Mouse (Mus musculus): ENCODE measurements around the gene Rpl37a. TPM values are rescaled to one million over a fixed set of nuclear protein-coding genes. Genes with fewer than 3 reads are reported as not detected.

Gene Rpl37a
- polyA plus RNA-seq, 1 experiment from 2014 or later: 2,199 TPM

DNA sequence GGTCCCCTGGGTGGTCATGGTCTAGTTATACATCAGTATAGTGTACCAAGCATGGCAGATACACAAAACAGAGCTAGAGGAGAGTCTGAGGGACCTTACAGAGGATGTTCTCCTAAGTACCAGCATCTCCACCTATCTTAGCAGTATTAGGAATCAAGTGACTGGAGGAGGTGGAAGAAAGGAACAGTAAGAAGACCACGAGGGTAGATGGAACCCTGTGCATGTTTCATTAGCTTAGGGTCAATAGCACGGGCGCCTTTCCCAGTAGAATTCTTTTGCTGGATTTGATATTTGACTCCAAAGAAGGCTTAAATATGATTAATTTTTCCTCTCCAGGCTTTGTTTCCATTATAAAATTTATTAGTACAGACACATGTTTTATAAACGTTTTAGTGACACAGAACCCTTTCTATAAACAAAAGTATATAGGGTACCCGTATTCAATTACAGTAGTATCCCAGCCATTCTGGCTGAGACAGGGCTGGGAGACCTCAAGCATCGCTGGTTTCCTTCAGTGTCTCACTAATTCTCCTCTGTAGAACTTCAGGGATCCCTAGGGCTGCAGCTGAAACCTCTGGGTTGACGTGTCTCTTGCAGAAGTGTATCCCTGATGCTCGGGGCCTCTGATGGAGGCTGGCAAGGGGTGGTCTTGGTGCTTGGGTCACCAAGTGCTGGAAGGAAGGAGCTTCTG, 33.9 kb downstream of the Rpl37a start:
- H3K4me1 ChIP-seq (replicated peaks; ENCODE audit: control insufficient read depth, insufficient read depth, low read length): no peaks in the 10 kb centered on the region
- no peak for DNase-seq (ENCODE audit: low spot score)

GRCm38 (mm10) chr1:72746382-72746781, 35.3 kb downstream of the Rpl37a start:
- Histone ChIP-seq H3K36me3 (ENCODE audit: control insufficient read depth, insufficient read depth, low read length) (no peaks in the 10 kb centered on the region), H3K9ac (ENCODE audit: low read depth, low read length) (no peak overlapping the region), H3K9me3 (ENCODE audit: control insufficient read depth, low read length) (no peaks in the 10 kb centered on the region), H3K4me2 (no peak overlapping the region), H3K27me3 (replicated peaks; ENCODE audit: control insufficient read depth, insufficient read depth, low read length) (no peaks in the 10 kb centered on the region), H3K4me3 (ENCODE audit: low read depth, low read length) (no peak overlapping the region), H3K4me1 (replicated peaks; ENCODE audit: control insufficient read depth, insufficient read depth, low read length) (no peaks in the 10 kb centered on the region), H3K27ac (ENCODE audit: low read depth, low read length) (no peak overlapping the region)
- 64% methylated on average over 7 of the region's 7 CpGs for WGBS
- DNase-seq (ENCODE audit: low spot score) (no peak), ATAC-seq (replicated peaks; ENCODE audit: low FRiP score) (no peak)

More for the DNA sequence above, 33.9 kb downstream of the Rpl37a start:
- Histone ChIP-seq H3K4me2 (no peak overlapping the region), H3K36me3 (ENCODE audit: control insufficient read depth, insufficient read depth, low read length) (no peaks in the 10 kb centered on the region), H3K27ac (ENCODE audit: low read depth, low read length) (no peak overlapping the region), H3K9me3 (ENCODE audit: control insufficient read depth, low read length) (no peaks in the 10 kb centered on the region), H3K9ac (ENCODE audit: low read depth, low read length) (no peak overlapping the region), H3K4me3 (ENCODE audit: low read depth, low read length) (no peak overlapping the region), H3K27me3 (replicated peaks; ENCODE audit: control insufficient read depth, insufficient read depth, low read length) (no peaks in the 10 kb centered on the region)
- no peak for ATAC-seq (replicated peaks; ENCODE audit: low FRiP score)
- WGBS: 66% methylated on average over 8 of the region's 8 CpGs

- Histone ChIP-seq H3K4me1 (replicated peaks; ENCODE audit: control insufficient read depth, insufficient read depth, low read length) (no peaks in the 10 kb centered on the region), H3K4me2 (no peak overlapping the region), H3K9ac (ENCODE audit: low read depth, low read length) (no peak overlapping the region), H3K27me3 (replicated peaks; ENCODE audit: control insufficient read depth, insufficient read depth, low read length) (no peaks in the 10 kb centered on the region), H3K4me3 (ENCODE audit: low read depth, low read length) (no peak overlapping the region), H3K9me3 (ENCODE audit: control insufficient read depth, low read length) (no peaks in the 10 kb centered on the region), H3K36me3 (ENCODE audit: control insufficient read depth, insufficient read depth, low read length) (no peaks in the 10 kb centered on the region), H3K27ac (ENCODE audit: low read depth, low read length) (no peak overlapping the region)
- DNase-seq (ENCODE audit: low spot score): no peak
- no peak for ATAC-seq (replicated peaks; ENCODE audit: low FRiP score)
- WGBS: 68% methylated on average over 7 of the region's 7 CpGs
These were observed 40.3 kb downstream of the Rpl37a start for GRCm38 (mm10) chr1:72751371-72751781.

GRCm38 (mm10) chr1:72753211-72753610, 42.1 kb downstream of the Rpl37a start:
- no peaks in the 10 kb centered on the region for H3K27me3 ChIP-seq (replicated peaks; ENCODE audit: control insufficient read depth, insufficient read depth, low read length)
- no peak overlapping the region for H3K4me3 ChIP-seq (ENCODE audit: low read depth, low read length)
- WGBS: 74% methylated on average over 6 of the region's 6 CpGs
- H3K27ac ChIP-seq (ENCODE audit: low read depth, low read length): no peak overlapping the region
- no peak for ATAC-seq (replicated peaks; ENCODE audit: low FRiP score)
- no peaks in the 10 kb centered on the region for H3K9me3 ChIP-seq (ENCODE audit: control insufficient read depth, low read length)
- no peak overlapping the region for H3K4me2 ChIP-seq
- no peak for DNase-seq (ENCODE audit: low spot score)
- no peaks in the 10 kb centered on the region for H3K4me1 ChIP-seq (replicated peaks; ENCODE audit: control insufficient read depth, insufficient read depth, low read length)
- H3K9ac ChIP-seq (ENCODE audit: low read depth, low read length): no peak overlapping the region
- H3K36me3 ChIP-seq (ENCODE audit: control insufficient read depth, insufficient read depth, low read length): no peaks in the 10 kb centered on the region

DNA sequence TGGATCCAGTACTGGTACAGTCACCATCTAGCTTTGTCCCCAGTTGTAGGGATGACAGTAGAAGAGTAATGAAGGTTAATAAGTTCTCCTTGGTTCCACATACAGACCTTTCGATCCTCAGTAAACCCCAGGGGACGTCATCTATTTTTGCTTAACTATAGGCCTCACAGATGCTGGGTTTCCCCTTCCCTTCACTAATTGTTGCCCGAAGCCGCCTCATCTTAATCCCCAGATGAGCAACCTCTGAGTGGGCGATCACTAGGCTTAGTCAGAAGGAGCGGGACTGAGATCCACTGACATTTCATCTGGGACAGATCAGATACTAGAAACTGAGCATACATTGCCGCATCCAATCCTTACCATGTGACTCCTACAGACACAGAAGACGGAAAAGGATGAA, 44.1 kb downstream of the Rpl37a start:
- Histone ChIP-seq H3K4me3 (ENCODE audit: low read depth, low read length) (no peak overlapping the region), H3K4me1 (replicated peaks; ENCODE audit: control insufficient read depth, insufficient read depth, low read length) (no peaks in the 10 kb centered on the region), H3K9ac (ENCODE audit: low read depth, low read length) (no peak overlapping the region), H3K4me2 (no peak overlapping the region), H3K36me3 (ENCODE audit: control insufficient read depth, insufficient read depth, low read length) (no peaks in the 10 kb centered on the region), H3K9me3 (ENCODE audit: control insufficient read depth, low read length) (no peaks in the 10 kb centered on the region), H3K27ac (ENCODE audit: low read depth, low read length) (no peak overlapping the region), H3K27me3 (replicated peaks; ENCODE audit: control insufficient read depth, insufficient read depth, low read length) (no peaks in the 10 kb centered on the region)
- ATAC-seq (replicated peaks; ENCODE audit: low FRiP score) (no peak), DNase-seq (ENCODE audit: low spot score) (no peak)
- 78% methylated on average over 8 of the region's 8 CpGs for WGBS

DNA sequence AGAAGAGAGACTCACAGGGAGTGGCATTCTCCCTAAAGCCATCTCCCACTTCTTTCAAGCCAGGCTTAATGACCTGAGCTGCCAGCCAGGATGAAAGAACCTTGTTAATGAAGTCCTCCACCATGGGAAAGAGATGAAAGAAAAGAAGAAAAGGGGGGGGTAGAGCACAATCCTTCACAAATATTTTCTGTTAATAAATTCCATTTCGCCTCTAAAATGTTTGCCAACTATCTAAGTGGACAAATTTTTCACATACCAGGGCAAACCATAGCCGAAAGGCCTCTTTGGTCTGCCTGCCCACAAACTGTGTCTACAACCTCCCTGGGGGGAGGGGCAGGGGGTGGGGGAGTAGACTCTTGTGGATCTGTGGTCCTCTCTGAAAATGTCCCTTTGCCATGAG, 44.7 kb downstream of the Rpl37a start:
- no peak for ATAC-seq (replicated peaks; ENCODE audit: low FRiP score)
- 55% methylated on average over 2 of the region's 2 CpGs for WGBS
- Histone ChIP-seq H3K27ac (ENCODE audit: low read depth, low read length) (no peak overlapping the region), H3K36me3 (ENCODE audit: control insufficient read depth, insufficient read depth, low read length) (no peaks in the 10 kb centered on the region), H3K9ac (ENCODE audit: low read depth, low read length) (no peak overlapping the region), H3K4me3 (ENCODE audit: low read depth, low read length) (no peak overlapping the region), H3K27me3 (replicated peaks; ENCODE audit: control insufficient read depth, insufficient read depth, low read length) (no peaks in the 10 kb centered on the region), H3K4me2 (no peak overlapping the region), H3K4me1 (replicated peaks; ENCODE audit: control insufficient read depth, insufficient read depth, low read length) (no peaks in the 10 kb centered on the region), H3K9me3 (ENCODE audit: control insufficient read depth, low read length) (no peaks in the 10 kb centered on the region)
- DNase-seq (ENCODE audit: low spot score): no peak

- Histone ChIP-seq H3K27ac (ENCODE audit: low read depth, low read length) (no peak overlapping the region), H3K4me2 (no peak overlapping the region), H3K9me3 (ENCODE audit: control insufficient read depth, low read length) (no peaks in the 10 kb centered on the region), H3K27me3 (replicated peaks; ENCODE audit: control insufficient read depth, insufficient read depth, low read length) (no peaks in the 10 kb centered on the region), H3K4me3 (ENCODE audit: low read depth, low read length) (no peak overlapping the region), H3K9ac (ENCODE audit: low read depth, low read length) (no peak overlapping the region), H3K36me3 (ENCODE audit: control insufficient read depth, insufficient read depth, low read length) (no peaks in the 10 kb centered on the region), H3K4me1 (replicated peaks; ENCODE audit: control insufficient read depth, insufficient read depth, low read length) (no peaks in the 10 kb centered on the region)
- 78% methylated on average over 6 of the region's 6 CpGs for WGBS
- no peak for ATAC-seq (replicated peaks; ENCODE audit: low FRiP score)
- no peak for DNase-seq (ENCODE audit: low spot score)
These were observed 48.7 kb downstream of the Rpl37a start for GRCm38 (mm10) chr1:72759758-72760157.

Other genes starting within 250 kb of the Rpl37a start
- not detected in 2 replicates for gene March4, start 174.4 kb upstream of the Rpl37a start, polyA plus RNA-seq (2014; fragmentation: Nextera tagmentation; extraction: Ambion mirVana)
- gene Smarcal1, start 128.0 kb upstream of the Rpl37a start, polyA plus RNA-seq (2014; fragmentation: Nextera tagmentation; extraction: Ambion mirVana): 18.7 and 19.9 TPM in 2 replicates
- not detected in 2 replicates for gene Ankar, start 10.7 kb upstream of the Rpl37a start, polyA plus RNA-seq (2014; fragmentation: Nextera tagmentation; extraction: Ambion mirVana)
- gene Igfbp2, start 113.2 kb downstream of the Rpl37a start, polyA plus RNA-seq (2014; fragmentation: Nextera tagmentation; extraction: Ambion mirVana): 44.0 and 50.5 TPM in 2 replicates
- gene Igfbp5, start 163.6 kb downstream of the Rpl37a start, polyA plus RNA-seq (2014; fragmentation: Nextera tagmentation; extraction: Ambion mirVana): 29.3 and 33.8 TPM in 2 replicates

Data from liver, embryonic 11.5 days (tissue).